Mouse (Mus musculus) megakaryocyte, embryonic 14.5 days (primary cell): ENCODE measurements at regions not wholly inside any gene's neighbourhood (a gene's known extent, or its start where the extent isn't known, plus 50 kb on each side); places are given as distances from the start of the nearest gene placed in this dataset.

Experiments
- H3K27me3 ChIP-seq: replicated peaks from 2 replicates; pipeline ENCODE3; 2012; ENCODE audit warnings: inconsistent platforms
- H3K36me3 ChIP-seq: replicated peaks from 2 replicates; pipeline ENCODE3; 2012; ENCODE audit warnings: low read length, inconsistent platforms, mixed read lengths
- H3K4me1 ChIP-seq: 2 replicates; pipeline ENCODE4 v1.6.1; 2012; ENCODE audit warnings: inconsistent platforms
- H3K4me3 ChIP-seq: replicated peaks from 2 replicates; pipeline ENCODE3; 2012; ENCODE audit warnings: moderate library complexity, mild to moderate bottlenecking, inconsistent platforms
- H3K9me3 ChIP-seq: 2 replicates; pipeline ENCODE4 v1.6.1; 2012; ENCODE audit warnings: inconsistent platforms
- FLI1 ChIP-seq: IDR thresholded peaks from 2 replicates; pipeline ENCODE4 v1.6.1; 2012; ENCODE audit warnings: low read length, inconsistent platforms, mixed read lengths
- GATA1 ChIP-seq: IDR thresholded peaks from 3 replicates; pipeline ENCODE4 v1.6.1; 2012; ENCODE audit warnings: mixed read lengths, low read length, inconsistent platforms, borderline replicate concordance

- Histone ChIP-seq H3K4me1 (peaks cover 38% of the 10 kb centered on the region), H3K4me3 (no peak overlapping the region), H3K36me3 (no peaks in the 10 kb centered on the region), H3K9me3 (peaks cover 25% of the 10 kb centered on the region), H3K27me3 (peaks cover 18% of the 10 kb centered on the region)
- TF ChIP-seq GATA1, result no peak
- no peak for TF ChIP-seq FLI1
Observed at GRCm38 (mm10) chr14:71276309-71276791, 676.7 kb upstream of the Fam160b2 start.

- Histone ChIP-seq H3K9me3 (peaks cover 13% of the 10 kb centered on the region), H3K4me1 (peaks cover 37% of the 10 kb centered on the region), H3K27me3 (peaks cover 18% of the 10 kb centered on the region), H3K36me3 (no peaks in the 10 kb centered on the region), H3K4me3 (no peak overlapping the region)
- no peak for TF ChIP-seq FLI1
- TF ChIP-seq GATA1, result no peak
Observed at GRCm38 (mm10) chr14:71272470-71272869, 672.8 kb upstream of the Fam160b2 start.

DNA sequence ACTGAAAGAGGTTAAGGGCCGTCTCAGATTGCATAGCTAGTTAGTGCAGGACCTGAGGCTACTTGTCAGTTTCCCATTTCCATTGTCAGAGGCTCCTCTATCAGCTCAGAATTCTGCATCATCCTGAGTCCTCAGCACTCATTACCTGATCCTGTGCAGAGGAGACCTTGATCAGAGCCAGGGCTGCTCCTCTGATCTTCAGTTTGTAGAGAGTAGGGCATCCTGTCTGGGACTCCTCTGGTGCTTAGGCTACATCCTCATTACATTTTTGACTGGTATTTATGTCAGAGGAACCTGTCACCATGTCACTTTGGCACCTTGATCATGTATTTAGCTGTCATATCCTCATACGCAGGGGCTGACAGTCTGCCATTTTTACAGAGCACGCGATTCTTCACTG, 658.0 kb upstream of the Fam160b2 start:
- Histone ChIP-seq H3K4me3 (no peak overlapping the region), H3K9me3 (0 out of 2 replicates have a peak, but pooled peaks cover 6% of the 10 kb centered on the region), H3K36me3 (no peaks in the 10 kb centered on the region), H3K27me3 (no peaks in the 10 kb centered on the region), H3K4me1 (peaks cover 53% of the 10 kb centered on the region)
- TF ChIP-seq FLI1 (no peak), GATA1 (no peak)

DNA sequence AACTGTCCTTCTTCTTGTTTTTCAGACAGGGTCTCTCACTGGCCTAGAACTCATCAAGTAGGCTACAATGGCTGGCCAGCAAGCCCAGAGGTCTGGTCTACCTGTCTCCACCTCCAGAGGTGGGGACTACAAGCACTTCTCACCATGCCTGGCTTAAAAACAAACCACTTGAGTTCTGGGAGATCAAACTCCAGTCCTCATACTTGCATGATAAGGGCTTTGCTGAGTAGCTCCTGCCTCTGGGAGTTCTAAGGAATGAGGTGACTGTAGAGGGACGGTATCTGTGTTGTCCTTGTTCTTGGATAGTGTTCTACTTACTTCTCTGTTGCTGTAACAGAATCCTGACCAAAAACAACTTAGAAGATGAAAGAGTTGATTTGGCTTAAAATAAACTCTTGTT, 654.6 kb upstream of the Fam160b2 start:
- TF ChIP-seq FLI1, result no peak
- TF ChIP-seq GATA1, result no peak
- no peaks in the 10 kb centered on the region for H3K36me3 ChIP-seq
- 0 out of 2 replicates have a peak, but pooled peaks cover 13% of the 10 kb centered on the region for H3K9me3 ChIP-seq
- H3K4me1 ChIP-seq, result peaks cover 74% of the 10 kb centered on the region
- peaks cover 4% of the 10 kb centered on the region for H3K27me3 ChIP-seq
- no peak overlapping the region for H3K4me3 ChIP-seq

GRCm38 (mm10) chr14:71252136-71252535, 652.5 kb upstream of the Fam160b2 start:
- H3K36me3 ChIP-seq, result no peaks in the 10 kb centered on the region
- no peak for TF ChIP-seq FLI1
- no peak for TF ChIP-seq GATA1

DNA sequence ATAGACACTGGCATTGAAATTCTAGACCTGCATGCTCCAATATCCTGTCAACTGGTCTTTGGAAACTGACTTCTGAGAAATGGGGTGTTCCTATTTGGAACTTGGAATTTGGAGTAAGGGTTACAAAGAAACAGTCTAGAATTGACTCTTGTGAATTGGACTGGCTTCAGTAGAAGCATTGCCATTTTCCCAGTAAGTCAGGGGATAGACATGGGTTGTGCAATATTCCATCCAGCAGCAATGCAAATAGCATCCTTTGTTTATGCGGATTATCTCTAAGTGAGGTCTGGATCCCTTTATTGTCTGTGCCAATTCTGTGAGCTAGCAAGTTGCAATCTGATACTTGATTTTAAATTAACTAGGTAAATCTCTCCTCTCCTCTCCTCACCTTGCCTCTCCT, 651.5 kb upstream of the Fam160b2 start:
- no peak for TF ChIP-seq FLI1
- TF ChIP-seq GATA1, result no peak
- no peak overlapping the region for H3K4me3 ChIP-seq
- H3K4me1 ChIP-seq, result peaks cover 57% of the 10 kb centered on the region
- peaks cover 4% of the 10 kb centered on the region for H3K27me3 ChIP-seq
- H3K36me3 ChIP-seq, result no peaks in the 10 kb centered on the region
- H3K9me3 ChIP-seq, result 0 out of 2 replicates have a peak, but pooled peaks cover 13% of the 10 kb centered on the region

More at GRCm38 (mm10) chr14:71252136-71252535, 652.5 kb upstream of the Fam160b2 start:
- H3K4me3 ChIP-seq, result no peak overlapping the region
- peaks cover 57% of the 10 kb centered on the region for H3K4me1 ChIP-seq
- peaks cover 4% of the 10 kb centered on the region for H3K27me3 ChIP-seq
- H3K9me3 ChIP-seq, result 0 out of 2 replicates have a peak, but pooled peaks cover 13% of the 10 kb centered on the region

- 0 out of 2 replicates have a peak, but pooled peaks cover 13% of the 10 kb centered on the region for H3K9me3 ChIP-seq
- no peak overlapping the region for H3K4me3 ChIP-seq
- H3K27me3 ChIP-seq, result peaks cover 4% of the 10 kb centered on the region
- TF ChIP-seq FLI1, result no peak
- TF ChIP-seq GATA1, result no peak
- peaks cover 54% of the 10 kb centered on the region for H3K4me1 ChIP-seq
- H3K36me3 ChIP-seq, result no peaks in the 10 kb centered on the region
Observed at GRCm38 (mm10) chr14:71249387-71249965, 649.8 kb upstream of the Fam160b2 start.

GRCm38 (mm10) chr14:71248534-71248933, 648.9 kb upstream of the Fam160b2 start:
- Histone ChIP-seq H3K4me1 (peaks cover 51% of the 10 kb centered on the region), H3K36me3 (no peaks in the 10 kb centered on the region), H3K27me3 (peaks cover 4% of the 10 kb centered on the region), H3K9me3 (0 out of 2 replicates have a peak, but pooled peaks cover 13% of the 10 kb centered on the region), H3K4me3 (no peak overlapping the region)
- TF ChIP-seq FLI1, result no peak

DNA sequence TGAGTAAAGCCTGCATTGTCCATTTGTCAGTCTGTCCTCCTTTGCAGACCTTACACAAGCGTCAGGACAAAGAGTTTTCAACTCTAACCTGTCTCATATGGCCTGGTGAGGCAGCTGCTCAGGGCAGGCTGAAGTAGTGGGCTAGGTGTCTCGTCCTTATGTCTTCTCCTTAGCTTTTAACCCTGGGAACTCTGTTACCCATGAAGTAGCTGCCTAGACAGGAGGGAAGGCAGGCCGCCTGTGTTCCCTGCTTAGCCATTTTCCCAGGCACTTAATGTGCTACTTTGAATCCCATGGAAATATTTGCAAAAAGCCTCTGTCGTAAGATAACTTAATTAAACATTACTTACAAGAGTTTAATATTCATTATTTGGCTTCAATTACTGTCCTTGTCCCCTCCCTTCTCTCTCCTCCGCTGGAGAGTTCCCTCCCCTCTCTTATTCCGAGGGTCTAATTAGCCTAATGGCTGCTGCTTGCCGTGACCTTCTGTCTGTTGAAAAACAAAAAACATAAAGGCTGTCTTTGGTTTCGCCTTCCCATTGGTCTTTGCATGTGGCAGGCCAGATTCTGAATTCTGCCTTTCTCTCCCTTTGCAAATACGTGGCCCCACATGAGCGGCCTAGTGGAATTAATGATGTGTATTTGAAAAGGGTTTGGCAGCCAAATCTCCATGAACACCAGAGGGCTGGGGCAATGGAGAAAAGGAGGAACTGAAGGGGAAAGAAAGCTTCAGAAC, 642.2 kb upstream of the Fam160b2 start:
- H3K4me1 ChIP-seq, result peaks cover 37% of the 10 kb centered on the region
- TF ChIP-seq FLI1 (no peak), GATA1 (no peak)
- H3K9me3 ChIP-seq, result no peaks in the 10 kb centered on the region
- H3K27me3 ChIP-seq, result peaks cover 4% of the 10 kb centered on the region
- no peak overlapping the region for H3K4me3 ChIP-seq
- H3K36me3 ChIP-seq, result no peaks in the 10 kb centered on the region

DNA sequence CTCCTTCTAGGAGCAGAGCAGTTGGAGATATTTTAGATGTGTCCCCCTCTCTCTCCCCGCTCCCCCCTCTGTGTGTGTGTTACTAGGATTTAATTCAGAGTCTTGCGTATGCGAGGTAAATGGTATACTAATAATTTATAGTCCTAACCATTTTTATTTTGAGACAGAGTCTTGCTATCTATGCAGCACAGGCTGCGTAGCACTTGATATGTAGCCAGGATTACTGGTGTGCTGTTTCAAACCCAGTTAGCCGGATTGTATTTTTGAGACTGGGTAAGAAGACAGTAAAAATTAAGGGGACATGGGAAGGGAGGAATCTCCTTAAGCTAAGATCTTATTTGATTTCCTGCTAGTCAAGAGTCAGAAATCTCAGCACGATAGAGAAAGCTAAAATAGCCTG, 636.6 kb upstream of the Fam160b2 start:
- TF ChIP-seq FLI1 (no peak), GATA1 (no peak)

More for the DNA sequence above, 636.6 kb upstream of the Fam160b2 start:
- H3K4me3 ChIP-seq, result no peak overlapping the region
- no peaks in the 10 kb centered on the region for H3K9me3 ChIP-seq
- H3K4me1 ChIP-seq, result peaks cover 66% of the 10 kb centered on the region
- H3K36me3 ChIP-seq, result no peaks in the 10 kb centered on the region
- no peaks in the 10 kb centered on the region for H3K27me3 ChIP-seq
